Mouse (Mus musculus) thymus, postnatal 25 days (tissue): ENCODE data around the gene Inhbb.

ENCODE experiments used
- DNase-seq: peaks from one replicate; pipeline ENCODE4 v3.0.0; 2022

Gene Inhbb

GRCm38 (mm10) chr1:119419151-119420105 is 2.6 kb downstream of the Inhbb start:
- DNase-seq = no peak

GRCm38 (mm10) chr1:119417991-119418390 is 4.1 kb downstream of the Inhbb start:
- DNase-seq = no peak

GRCm38 (mm10) chr1:119417542-119417941 is 4.5 kb downstream of the Inhbb start:
- DNase-seq = no peak

- no peak for DNase-seq
Observed at GRCm38 (mm10) chr1:119416610-119417009, 5.4 kb downstream of the Inhbb start.

- no peak for DNase-seq
Observed at GRCm38 (mm10) chr1:119416177-119416576, 5.9 kb downstream of the Inhbb start.

GRCm38 (mm10) chr1:119415151-119415550 is 6.9 kb downstream of the Inhbb start:
- DNase-seq = no peak

- no peak for DNase-seq
Observed at GRCm38 (mm10) chr1:119410661-119411060, 11.4 kb downstream of the Inhbb start.

- no peak for DNase-seq
Observed at GRCm38 (mm10) chr1:119409599-119410168, 12.4 kb downstream of the Inhbb start.

- no peak for DNase-seq
Observed at GRCm38 (mm10) chr1:119409106-119409505, 12.9 kb downstream of the Inhbb start.

GRCm38 (mm10) chr1:119407691-119408315 is 14.2 kb downstream of the Inhbb start:
- DNase-seq = no peak

- no peak for DNase-seq
Observed at GRCm38 (mm10) chr1:119404798-119405197, 17.2 kb downstream of the Inhbb start.

- DNase-seq = no peak
Observed at GRCm38 (mm10) chr1:119404341-119404740, 17.7 kb downstream of the Inhbb start.

- DNase-seq = no peak
Observed at GRCm38 (mm10) chr1:119401249-119401648, 20.8 kb downstream of the Inhbb start.

GRCm38 (mm10) chr1:119398640-119399039 is 23.4 kb downstream of the Inhbb start:
- no peak for DNase-seq

GRCm38 (mm10) chr1:119397839-119398238 is 24.2 kb downstream of the Inhbb start:
- DNase-seq = no peak

GRCm38 (mm10) chr1:119391311-119391710 is 30.7 kb downstream of the Inhbb start:
- DNase-seq = no peak

GRCm38 (mm10) chr1:119390676-119391075 is 31.4 kb downstream of the Inhbb start:
- DNase-seq = no peak

GRCm38 (mm10) chr1:119389771-119390500 is 32.1 kb downstream of the Inhbb start:
- DNase-seq = no peak

GRCm38 (mm10) chr1:119388664-119389396 is 33.2 kb downstream of the Inhbb start:
- no peak for DNase-seq

- no peak for DNase-seq
Observed at GRCm38 (mm10) chr1:119386306-119386705, 35.7 kb downstream of the Inhbb start.

- DNase-seq = no peak
Observed at GRCm38 (mm10) chr1:119383916-119384315, 38.1 kb downstream of the Inhbb start.

- no peak for DNase-seq
Observed at GRCm38 (mm10) chr1:119380609-119381008, 41.4 kb downstream of the Inhbb start.
